Mouse (Mus musculus): Measurements from ENCODE around the gene Ube2cbp. TPM values are rescaled to one million over a fixed set of nuclear protein-coding genes. Genes with fewer than 3 reads are reported as not detected.

Ube2cbp gene
- 1 to 10 TPM; 1.7 to 1.9 TPM for total RNA-seq (2021)
- long read RNA-seq, experiment 1, partial matches to known transcripts: 0 of 2 reads
- long read RNA-seq, experiment 1, other reads (novel, unspliced or antisense): 0 of 2 reads
- long read RNA-seq, experiment 2, partial matches to known transcripts: 0 of 2 reads
- long read RNA-seq, experiment 2, other reads (novel, unspliced or antisense): 1 of 2 reads

DNA sequence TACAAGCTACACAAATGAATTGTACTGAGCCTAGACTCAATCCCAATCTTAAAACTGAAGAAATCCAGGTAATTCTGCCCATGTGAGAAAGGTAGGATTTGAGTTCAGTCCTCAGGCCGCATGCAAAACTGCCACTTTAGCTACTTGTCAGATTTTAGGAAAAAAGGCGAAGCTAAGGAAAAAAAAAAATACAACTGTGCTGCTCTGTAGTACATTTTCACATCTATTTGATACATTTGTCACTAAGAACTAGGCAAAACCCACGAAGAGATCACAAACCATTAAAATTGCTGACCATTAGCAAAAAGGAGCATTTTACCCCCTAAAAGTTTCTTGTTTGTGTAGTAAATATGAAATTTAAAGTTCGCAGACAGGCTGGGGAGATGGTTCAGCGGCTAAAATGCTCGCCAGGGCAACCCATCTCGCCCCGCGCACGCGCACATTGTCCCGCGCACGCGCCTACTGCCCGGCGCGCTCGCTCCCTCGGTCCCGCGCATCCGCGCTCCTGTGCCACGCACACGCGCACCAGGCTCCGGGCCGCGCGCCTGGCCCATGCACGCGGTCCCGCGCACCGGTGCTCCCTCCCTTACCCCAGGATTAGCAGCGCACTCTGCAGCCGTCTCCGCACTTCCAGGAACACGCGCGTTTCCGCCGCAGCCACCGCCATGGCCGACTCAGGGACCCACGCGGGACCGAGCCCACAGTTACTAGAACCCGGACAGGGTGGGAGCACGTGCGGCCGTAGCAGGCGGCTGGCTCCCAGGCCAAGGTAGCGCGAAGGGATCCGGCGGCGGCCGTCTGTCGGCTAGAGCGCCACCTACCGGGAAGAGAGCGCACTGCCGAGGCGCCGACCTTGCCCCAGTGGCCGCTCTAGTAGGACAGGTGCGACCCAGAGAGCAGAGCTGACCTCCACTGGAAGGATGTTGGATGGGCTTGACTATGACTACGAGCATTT is at the start of gene Ube2cbp:
TSS of gene Ube2cbp (minus strand) at position 800 of the 955 bp plus-strand sequence.
- DNase-seq: peak; percentile 88 to 91

- peak in 1 of 2 experiments; percentile 19 for DNase-seq
Observed at GRCm38 (mm10) chr9:86514390-86514789, 49.6 kb upstream of the Ube2cbp start.

GRCm38 (mm10) chr9:86513733-86514132 is 49.0 kb upstream of the Ube2cbp start:
- DNase-seq: peak; percentile 17 to 35

- no peak for DNase-seq
Observed at GRCm38 (mm10) chr9:86507437-86507836, 42.7 kb upstream of the Ube2cbp start.

DNA sequence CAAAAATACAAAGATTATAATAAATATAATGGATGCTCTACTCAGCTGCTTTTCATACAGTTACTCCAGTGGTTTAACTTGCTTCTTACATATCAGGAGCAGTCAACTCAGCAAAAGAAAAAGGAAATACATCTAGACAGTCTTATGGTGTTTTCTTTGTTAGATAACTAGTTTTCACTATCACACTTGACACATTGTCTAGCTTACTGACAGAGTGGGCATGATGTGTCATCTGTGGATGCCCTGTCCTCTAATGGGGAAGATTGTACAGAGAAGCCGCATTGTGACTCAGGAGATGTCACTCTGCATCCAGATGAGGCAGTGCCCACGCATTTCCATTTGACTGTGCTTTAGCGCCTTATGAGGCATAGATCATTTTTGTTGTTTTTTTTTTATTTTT is 34.3 kb upstream of the Ube2cbp start:
- no peak for DNase-seq

- no peak for DNase-seq
Observed at GRCm38 (mm10) chr9:86496261-86496660, 31.5 kb upstream of the Ube2cbp start.

DNA sequence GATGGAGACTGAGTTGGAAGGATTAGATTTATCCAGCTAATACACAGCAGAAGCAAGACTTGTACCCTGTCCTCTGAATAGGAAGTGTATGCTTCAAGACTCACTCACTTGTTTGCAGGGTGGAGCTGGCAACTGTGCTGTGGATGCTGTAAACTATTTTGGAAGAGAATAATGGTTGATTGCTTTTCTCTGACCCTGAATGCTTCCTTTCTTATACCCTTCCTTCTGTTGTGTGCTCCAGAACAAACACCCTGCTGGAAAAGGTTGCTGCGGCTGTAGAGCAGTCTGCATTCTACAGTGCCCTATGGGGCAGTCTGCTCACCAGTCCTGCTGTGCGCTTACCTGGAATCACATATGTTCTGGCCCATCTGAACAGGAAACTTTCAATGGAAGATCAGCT is 27.0 kb upstream of the Ube2cbp start:
- DNase-seq: no peak

DNA sequence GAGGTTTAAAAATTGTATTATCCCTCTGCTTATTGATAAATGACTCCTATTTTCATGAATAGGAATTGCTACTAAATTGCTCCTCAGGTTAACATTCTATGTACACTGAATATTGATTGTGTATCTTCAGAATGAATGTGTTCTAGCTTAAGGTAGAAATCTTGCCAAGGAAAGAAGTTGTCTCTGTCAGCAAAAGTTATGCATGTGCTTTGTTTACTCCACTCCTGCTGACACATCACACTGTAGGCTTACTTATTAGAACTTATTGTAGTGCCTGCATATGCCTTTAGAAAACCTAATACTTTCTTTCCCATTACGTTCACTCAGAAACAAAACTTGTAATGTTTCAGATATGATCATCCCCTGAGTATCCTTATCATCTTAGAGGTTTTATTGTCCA is 17.5 kb upstream of the Ube2cbp start:
- no peak for DNase-seq

- peak; percentile 26 to 28 for DNase-seq
Observed at GRCm38 (mm10) chr9:86478414-86479093, 13.8 kb upstream of the Ube2cbp start.

DNA sequence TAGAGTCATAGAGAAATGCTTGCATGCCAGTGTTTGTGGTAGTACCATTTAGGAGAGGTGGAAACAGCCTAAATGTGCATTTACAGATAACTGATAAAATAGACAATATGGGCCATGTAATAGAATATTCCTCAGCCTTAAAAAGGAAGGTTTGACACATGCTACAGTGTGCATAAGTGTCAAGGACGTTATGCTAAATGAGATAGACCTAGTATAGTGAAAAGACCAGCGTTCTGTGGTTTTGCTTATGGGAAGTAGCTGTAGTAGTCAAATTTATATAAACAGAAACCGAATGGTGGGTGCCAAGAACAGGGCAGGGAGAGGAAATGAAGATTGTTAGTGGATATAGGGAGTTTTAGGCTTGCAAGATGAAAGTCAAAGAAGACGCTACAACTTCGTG is 12.0 kb upstream of the Ube2cbp start:
- no peak for DNase-seq

- DNase-seq: no peak
Observed at GRCm38 (mm10) chr9:86475956-86476355, 11.2 kb upstream of the Ube2cbp start.

GRCm38 (mm10) chr9:86466990-86467870 is 2.5 kb upstream of the Ube2cbp start, which contains the start of gene Dop1a:
Gene Dop1a (plus strand): TSS chr9:86467154.
- DNase-seq: peak; percentile 90 to 93

DNA sequence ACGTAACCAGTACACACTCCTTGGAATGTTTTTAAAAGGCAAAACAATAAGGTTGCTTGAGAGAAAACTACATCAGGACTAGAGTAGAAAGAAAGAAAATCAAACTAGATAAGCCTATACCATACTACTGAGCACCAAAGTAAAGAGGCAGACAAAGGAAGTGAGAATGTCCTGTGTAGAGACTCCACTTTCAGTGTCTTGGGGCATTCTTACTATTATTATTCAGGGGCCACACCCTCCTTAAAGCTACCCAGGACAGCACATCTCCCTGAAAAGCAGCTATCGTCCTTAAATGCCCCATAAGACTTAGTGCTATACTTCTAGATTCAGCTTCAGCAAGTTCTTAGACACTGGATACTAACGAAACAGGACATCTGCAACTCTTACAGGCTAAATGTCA is 11.1 kb downstream of the Ube2cbp start:
- no peak for DNase-seq

DNA sequence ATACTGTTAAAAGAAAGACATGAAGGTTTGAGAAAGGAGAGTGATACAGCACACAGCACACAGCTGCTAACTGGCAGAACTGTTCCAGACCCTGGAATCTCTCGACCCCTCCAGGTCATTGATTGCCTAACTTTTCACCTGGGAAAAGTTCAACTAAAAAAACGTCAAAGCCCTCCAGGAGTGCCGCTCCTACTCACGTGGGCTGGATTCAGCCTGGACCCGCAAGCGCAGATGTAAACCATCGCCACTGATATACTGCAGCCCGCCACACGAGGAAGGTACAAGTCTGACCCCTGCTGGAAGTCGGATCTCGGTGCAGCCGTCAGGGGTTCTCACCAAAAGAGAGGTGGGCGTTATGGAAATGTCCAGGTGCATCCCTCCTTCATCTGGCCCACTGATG is 13.1 kb downstream of the Ube2cbp start:
- DNase-seq: peak; percentile 19 to 59

DNA sequence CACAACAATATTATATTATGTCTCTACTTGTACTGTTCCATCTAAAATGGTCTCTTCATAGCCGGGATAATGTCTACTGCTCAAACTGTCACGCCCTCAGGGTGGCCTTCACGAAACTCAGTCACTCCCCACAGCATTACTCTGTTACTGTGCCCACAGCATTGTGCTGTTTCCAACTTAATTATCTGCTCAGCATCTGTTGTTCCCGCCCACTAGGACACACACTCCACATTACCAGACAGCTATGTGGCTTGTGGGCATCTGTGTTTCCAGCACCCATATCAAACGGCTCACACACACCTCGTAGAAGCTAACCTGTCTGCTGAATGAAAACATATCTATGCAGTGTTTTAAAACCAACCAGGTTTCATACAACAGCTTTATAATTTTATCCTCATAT is 13.7 kb downstream of the Ube2cbp start:
- no peak for DNase-seq

GRCm38 (mm10) chr9:86449581-86449980 is 15.2 kb downstream of the Ube2cbp start:
- DNase-seq: peak; percentile 61 to 89

DNA sequence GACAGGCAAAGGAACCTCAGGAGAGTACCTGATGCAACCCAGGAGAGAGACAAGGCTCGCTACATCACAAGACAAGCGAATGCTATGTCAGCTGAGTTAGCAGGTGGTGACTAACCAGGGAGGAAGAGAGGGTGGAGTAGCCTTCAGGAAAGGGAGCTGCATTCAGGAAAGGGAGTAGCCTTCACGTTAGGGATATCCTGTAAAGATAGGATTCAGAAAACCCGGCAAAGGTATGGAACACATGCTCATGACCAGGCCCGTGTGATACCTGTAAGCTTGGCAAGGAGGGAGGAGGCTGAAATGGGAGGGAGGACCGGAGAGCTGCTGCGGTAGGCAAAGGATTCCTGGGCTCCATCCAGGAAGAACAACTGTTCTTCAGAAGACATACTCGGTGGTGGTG is 17.3 kb downstream of the Ube2cbp start:
- DNase-seq: peak in 1 of 2 experiments; percentile 36

GRCm38 (mm10) chr9:86446847-86447246 is 17.9 kb downstream of the Ube2cbp start:
- DNase-seq: peak in 1 of 2 experiments; percentile 9

GRCm38 (mm10) chr9:86442248-86442647 is 22.5 kb downstream of the Ube2cbp start:
- no peak for DNase-seq

DNA sequence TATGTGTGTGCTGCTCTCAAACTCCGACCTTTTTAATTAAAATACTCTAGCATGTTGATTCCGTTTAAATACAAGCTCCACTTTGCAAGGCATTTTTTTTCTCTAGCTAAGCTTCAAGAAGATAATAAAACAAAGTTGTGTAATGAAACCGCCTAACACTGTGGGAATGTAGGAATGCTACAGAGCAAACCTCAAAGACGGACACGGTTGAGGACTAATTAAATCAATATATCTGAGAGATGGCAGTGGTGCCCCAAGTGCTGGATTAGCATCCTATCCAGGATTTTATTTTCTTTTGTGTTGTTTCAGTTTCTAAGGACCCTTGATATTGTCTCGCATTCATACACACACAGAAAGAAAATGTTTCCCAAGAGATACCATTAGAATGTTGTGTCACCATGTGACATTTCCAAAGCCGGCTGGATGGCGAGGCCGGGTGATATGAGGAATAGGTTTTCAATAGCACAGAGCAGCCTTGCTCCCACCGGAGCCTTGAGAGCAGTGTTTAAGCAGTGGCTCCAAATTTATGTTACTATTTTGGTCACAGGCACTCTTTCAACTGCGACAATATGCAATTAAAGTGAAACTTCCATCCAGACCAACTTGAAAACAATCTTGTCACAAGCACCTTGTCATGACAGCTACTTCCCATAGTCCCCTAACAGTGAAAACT is 26.3 kb downstream of the Ube2cbp start:
- DNase-seq: no peak

GRCm38 (mm10) chr9:86436608-86437007 is 28.1 kb downstream of the Ube2cbp start:
- DNase-seq: no peak

Measured in heart, adult 18-20 months (tissue).